Mouse (Mus musculus) lung, adult 2 months (tissue): Measurements from ENCODE around the gene Mylk4.

ENCODE experiments used
- CTCF ChIP-seq: fragments of 200-500 bp; IDR thresholded peaks from 2 replicates; pipeline ENCODE4 v1.5.1; 2011; ENCODE audit warnings: mild to moderate bottlenecking, low read length, control low read depth; ENCODE audit not compliant: insufficient read depth
- POLR2A ChIP-seq: fragments of 200-500 bp; IDR thresholded peaks from 2 replicates; pipeline ENCODE4 v1.6.1; 2011; ENCODE audit warnings: low read depth, mild to moderate bottlenecking, control low read depth, low read length, borderline replicate concordance; ENCODE audit errors: extremely low read depth

DNA sequence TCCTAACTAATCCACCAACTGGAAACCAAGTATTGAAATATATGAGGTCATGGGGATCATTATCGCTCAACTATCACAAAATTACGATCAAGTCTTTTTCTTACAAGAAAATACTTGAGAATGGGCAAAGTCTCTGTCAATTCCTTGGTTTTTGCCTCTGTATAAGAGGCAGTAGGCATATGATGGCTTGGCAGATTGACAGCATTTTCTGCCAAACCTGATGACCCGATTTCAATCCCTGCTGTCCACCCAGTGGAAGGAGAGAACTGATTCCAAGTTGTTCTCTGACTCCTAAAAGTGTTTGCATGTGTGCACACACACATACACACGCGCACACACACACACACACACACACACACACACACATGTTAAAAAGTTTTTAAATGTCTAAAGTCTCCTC is 124.5 kb downstream of the Mylk4 start:
- no peak for TF ChIP-seq POLR2A
- no peak for TF ChIP-seq CTCF
